Mouse (Mus musculus) CH12.LX (cell line): ENCODE results near the gene Smurf2.

ENCODE experiments used
- CTCF ChIP-seq, 2 experiments: IDR thresholded peaks in 1 of 2; conservative IDR thresholded peaks in 1 of 2; 2 replicates each; pipeline ENCODE4 v1.5.1; 2011 to 2012; ENCODE audit warnings: low read depth in 2 of 2, low read length in 2 of 2, improper control_type of control experiment in 1 of 2, inconsistent platforms in 1 of 2, mild to moderate bottlenecking in 1 of 2, moderate library complexity in 1 of 2
- E2F4 ChIP-seq: IDR thresholded peaks from 2 replicates; pipeline ENCODE4 v1.6.1; 2011; ENCODE audit warnings: low read depth, low read length, improper control_type of control experiment; ENCODE audit not compliant: insufficient replicate concordance
- EP300 ChIP-seq: IDR thresholded peaks from 2 replicates; pipeline ENCODE4 v1.6.1; 2011; ENCODE audit warnings: low read length, improper control_type of control experiment
- HCFC1 ChIP-seq: IDR thresholded peaks from 2 replicates; pipeline ENCODE4 v1.6.1; 2012; ENCODE audit warnings: low read depth, mild to moderate bottlenecking, inconsistent platforms, low read length, improper control_type of control experiment
- JUND ChIP-seq: conservative IDR thresholded peaks from 2 replicates; pipeline ENCODE4 v1.6.1; 2011; ENCODE audit warnings: low read depth, low read length, improper control_type of control experiment
- KAT2A ChIP-seq: IDR thresholded peaks from 2 replicates; pipeline ENCODE4 v1.6.1; 2012; ENCODE audit warnings: low read length, improper control_type of control experiment, inconsistent platforms; ENCODE audit not compliant: insufficient replicate concordance
- MAFK ChIP-seq: IDR thresholded peaks from 2 replicates; pipeline ENCODE4 v1.6.1; 2011; ENCODE audit warnings: low read length, improper control_type of control experiment; ENCODE audit not compliant: insufficient replicate concordance
- POLR2A ChIP-seq: IDR thresholded peaks from 2 replicates; pipeline ENCODE4 v1.6.1; 2011; ENCODE audit warnings: low read depth, mild to moderate bottlenecking, improper control_type of control experiment, low read length
- POLR2AphosphoS2 ChIP-seq: IDR thresholded peaks from 2 replicates; pipeline ENCODE4 v1.6.1; 2011; ENCODE audit warnings: low read depth, low read length, improper control_type of control experiment
- SIN3A ChIP-seq: IDR thresholded peaks from 2 replicates; pipeline ENCODE4 v1.6.1; 2012; ENCODE audit warnings: low read length, improper control_type of control experiment, inconsistent platforms
- USF1 ChIP-seq: IDR thresholded peaks from 2 replicates; pipeline ENCODE4 v1.6.1; 2014; ENCODE audit warnings: low read depth, mild to moderate bottlenecking, inconsistent platforms, low read length, improper control_type of control experiment
- ZKSCAN1 ChIP-seq: IDR thresholded peaks from 2 replicates; pipeline ENCODE4 v1.6.1; 2012; ENCODE audit warnings: low read depth, inconsistent platforms, low read length, improper control_type of control experiment, borderline replicate concordance
- ZNF384 ChIP-seq: IDR thresholded peaks from 2 replicates; pipeline ENCODE4 v1.6.1; 2012; ENCODE audit warnings: low read depth, low read length, improper control_type of control experiment, inconsistent platforms

- TF ChIP-seq HCFC1, result no peak
- no peak for TF ChIP-seq POLR2A
- no peak for TF ChIP-seq CTCF (conservative IDR thresholded peaks at IDR 0.05 in 1 of 2, IDR thresholded peaks at IDR 0.05 in 1 of 2; ENCODE audit: low read depth in 2 of 2, low read length in 2 of 2)
- TF ChIP-seq EP300, result no peak
- no peak for TF ChIP-seq ZKSCAN1
- no peak for TF ChIP-seq JUND
- TF ChIP-seq ZNF384, result no peak
- no peak for TF ChIP-seq KAT2A
- TF ChIP-seq POLR2AphosphoS2, result no peak
- TF ChIP-seq USF1, result no peak
- TF ChIP-seq MAFK, result no peak
- no peak for TF ChIP-seq SIN3A
- no peak for TF ChIP-seq E2F4
Measured at GRCm38 (mm10) chr11:106967630-106968029, 47.1 kb upstream of the Smurf2 start.
